Mouse (Mus musculus) midbrain, embryonic 16.5 days (tissue): ENCODE measurements around the gene Rfng. TPM values are rescaled to one million over a fixed set of nuclear protein-coding genes. Genes with fewer than 3 reads are reported as not detected.

Experiments used
- ATAC-seq: fragments of 200-750 bp; cut with Nextera tagmentation; 2 replicates; pipeline ENCODE4 v1.8.0; 2017; ENCODE audit warnings: moderate TSS enrichment
- H3K27ac ChIP-seq: fragments of 300-500 bp; sonication (generic); 2 replicates; pipeline ENCODE4 v1.5.1; 2014; ENCODE audit warnings: mild to moderate bottlenecking, low read length, mixed read lengths
- H3K27me3 ChIP-seq: fragments of 300-500 bp; sonication (generic); 2 replicates; pipeline ENCODE4 v1.6.1; 2014; ENCODE audit warnings: low read depth, low read length, mixed read lengths; ENCODE audit not compliant: control insufficient read depth, insufficient read depth
- H3K36me3 ChIP-seq: fragments of 300-500 bp; sonication (generic); 2 replicates; pipeline ENCODE4 v1.6.1; 2014; ENCODE audit warnings: mild to moderate bottlenecking, low read length, moderate library complexity, mixed read lengths; ENCODE audit not compliant: control insufficient read depth, insufficient read depth
- H3K4me1 ChIP-seq: fragments of 300-500 bp; sonication (generic); 2 replicates; pipeline ENCODE4 v1.6.1; 2014; ENCODE audit warnings: mild to moderate bottlenecking, low read length, mixed read lengths; ENCODE audit not compliant: control insufficient read depth, insufficient read depth
- H3K4me2 ChIP-seq: fragments of 300-500 bp; sonication (generic); 2 replicates; pipeline ENCODE4 v1.6.1; 2014; ENCODE audit warnings: mild to moderate bottlenecking, low read length, mixed read lengths
- H3K4me3 ChIP-seq: fragments of 300-500 bp; sonication (generic); 2 replicates; pipeline ENCODE4 v1.5.1; 2014; ENCODE audit warnings: low read depth, mild to moderate bottlenecking, low read length, moderate library complexity, mixed read lengths
- H3K9ac ChIP-seq: fragments of 300-500 bp; sonication (generic); 2 replicates; pipeline ENCODE4 v1.6.1; 2014; ENCODE audit warnings: low read depth, low read length, mixed read lengths
- H3K9me3 ChIP-seq: fragments of 300-500 bp; sonication (generic); replicated peaks from 2 replicates; pipeline ENCODE4 v1.6.1; 2014; ENCODE audit warnings: mild to moderate bottlenecking, low read length, mixed read lengths; ENCODE audit not compliant: control insufficient read depth, poor library complexity, severe bottlenecking
- WGBS: fragments of 180-500 bp; shearing (Covaris S2); extraction: QIAGEN DNeasy Blood & Tissue Kit; methylation state at CpG from one replicate; pipeline ENCODE4 v1.1.7; 2014; 5-methylcytosine and 5-hydroxymethylcytosine counted together
- polyA plus RNA-seq: library from polyadenylated mRNA; unstranded; fragments of >200 nt; fragmentation: Nextera tagmentation; extraction: Ambion mirVana; gene quantifications from 2 replicates; pipeline ENCODE4 v1.2.1, GENCODE M21; 2015

Gene Rfng
- polyA plus RNA-seq, 1 experiment from 2014 or later: 145 TPM

GRCm38 (mm10) chr11:120744121-120744701 is 39.8 kb downstream of the Rfng start:
- Histone ChIP-seq H3K4me1 (no peaks in the 10 kb centered on the region), H3K9ac (no peak overlapping the region), H3K4me2 (no peak overlapping the region), H3K27ac (no peak overlapping the region), H3K36me3 (no peaks in the 10 kb centered on the region), H3K27me3 (no peaks in the 10 kb centered on the region), H3K4me3 (no peak overlapping the region), H3K9me3 (no peaks in the 10 kb centered on the region)
- ATAC-seq: no peak
- 79% methylated on average over 7 of the region's 7 CpGs for WGBS

GRCm38 (mm10) chr11:120740981-120741380 is 43.0 kb downstream of the Rfng start:
- 90% methylated on average over 5 of the region's 5 CpGs for whole genome bisulfite sequencing
- H3K4me2 ChIP-seq: no peak overlapping the region
- no peak overlapping the region for H3K4me3 ChIP-seq
- H3K27ac ChIP-seq: no peak overlapping the region
- no peaks in the 10 kb centered on the region for H3K9me3 ChIP-seq
- no peak overlapping the region for H3K9ac ChIP-seq
- no peaks in the 10 kb centered on the region for H3K36me3 ChIP-seq
- no peak for ATAC-seq
- no peaks in the 10 kb centered on the region for H3K4me1 ChIP-seq
- no peaks in the 10 kb centered on the region for H3K27me3 ChIP-seq

GRCm38 (mm10) chr11:120736424-120736823 is 47.6 kb downstream of the Rfng start:
- no peak overlapping the region for H3K4me3 ChIP-seq
- no peak for ATAC-seq
- no peak overlapping the region for H3K9ac ChIP-seq
- H3K9me3 ChIP-seq: no peaks in the 10 kb centered on the region
- WGBS: 75% methylated on average over 6 of the region's 6 CpGs
- no peaks in the 10 kb centered on the region for H3K36me3 ChIP-seq
- H3K27ac ChIP-seq: no peak overlapping the region
- H3K4me2 ChIP-seq: no peak overlapping the region
- no peaks in the 10 kb centered on the region for H3K4me1 ChIP-seq
- H3K27me3 ChIP-seq: no peaks in the 10 kb centered on the region

GRCm38 (mm10) chr11:120733521-120733920 is 50.5 kb downstream of the Rfng start:
- H3K27ac ChIP-seq: no peak overlapping the region
- 55% methylated on average over 6 of the region's 6 CpGs for WGBS
- H3K9ac ChIP-seq: no peak overlapping the region
- ATAC-seq: no peak
- peaks cover 2% of the 10 kb centered on the region; the same call in 1 of the 2 replicates for H3K4me1 ChIP-seq
- H3K4me3 ChIP-seq: no peak overlapping the region
- H3K9me3 ChIP-seq: no peaks in the 10 kb centered on the region
- no peak overlapping the region for H3K4me2 ChIP-seq
- no peaks in the 10 kb centered on the region; the same call in 1 of the 2 replicates for H3K27me3 ChIP-seq
- no peaks in the 10 kb centered on the region for H3K36me3 ChIP-seq

- WGBS: 73% methylated on average over 12 of the region's 12 CpGs
- no peak for ATAC-seq
- Histone ChIP-seq H3K9me3 (no peaks in the 10 kb centered on the region), H3K4me1 (peaks cover 2% of the 10 kb centered on the region; the same call in 1 of the 2 replicates), H3K4me2 (no peak within 1 kb of the TSS), H3K9ac (no peak within 1 kb of the TSS), H3K27me3 (no peaks in the 10 kb centered on the region; the same call in 1 of the 2 replicates), H3K4me3 (no peak within 1 kb of the TSS), H3K36me3 (no peaks in the 10 kb centered on the region), H3K27ac (no peak within 1 kb of the TSS)
Measured at GRCm38 (mm10) chr11:120731858-120732680, 51.9 kb downstream of the Rfng start, which contains the start of gene Cbr2. TSS of gene Cbr2 (minus strand) at chr11:120732114.

GRCm38 (mm10) chr11:120731395-120731794 is 52.6 kb downstream of the Rfng start:
- no peak overlapping the region for H3K4me2 ChIP-seq
- H3K9ac ChIP-seq: no peak overlapping the region
- no peak for ATAC-seq
- H3K27me3 ChIP-seq: no peaks in the 10 kb centered on the region; the same call in 1 of the 2 replicates
- H3K27ac ChIP-seq: no peak overlapping the region
- peaks cover 9% of the 10 kb centered on the region for H3K4me1 ChIP-seq
- no peaks in the 10 kb centered on the region for H3K36me3 ChIP-seq
- WGBS: 94% methylated on average over 1 of the region's 1 CpGs
- H3K4me3 ChIP-seq: no peak overlapping the region
- no peaks in the 10 kb centered on the region for H3K9me3 ChIP-seq

Other genes with a start within 250 kb of the Rfng start
- 232 and 233 TPM in 2 replicates for gene Mcrip1, start 234.5 kb downstream of the Rfng start, polyA plus RNA-seq
- gene Ppp1r27, start 233.1 kb downstream of the Rfng start, polyA plus RNA-seq: not detected in 2 replicates
- 233 and 257 TPM in 2 replicates for gene P4hb, start 211.0 kb downstream of the Rfng start, polyA plus RNA-seq
- gene Arhgdia, start 202.6 kb downstream of the Rfng start, polyA plus RNA-seq: 439 and 443 TPM in 2 replicates
- 194 and 223 TPM in 2 replicates for gene Alyref, start 185.8 kb downstream of the Rfng start, polyA plus RNA-seq
- gene Anapc11, start 185.8 kb downstream of the Rfng start, polyA plus RNA-seq: 189 and 196 TPM in 2 replicates
- gene Npb, start 175.7 kb downstream of the Rfng start, polyA plus RNA-seq: not detected in 2 replicates
- 218 and 239 TPM in 2 replicates for gene Pcyt2, start 166.3 kb downstream of the Rfng start, polyA plus RNA-seq
- gene Sirt7, start 159.0 kb downstream of the Rfng start, polyA plus RNA-seq: 39.3 and 46.2 TPM in 2 replicates
- gene Mafg, start 150.6 kb downstream of the Rfng start, polyA plus RNA-seq: 37.5 and 39.1 TPM in 2 replicates
- gene Pycr1, start 140.4 kb downstream of the Rfng start, polyA plus RNA-seq: 18.1 TPM in 2 replicates
- 1.1 TPM in 2 replicates for gene Myadml2, start 136.0 kb downstream of the Rfng start, polyA plus RNA-seq
- gene Notum, start 123.0 kb downstream of the Rfng start, polyA plus RNA-seq: 1.1 and 1.9 TPM in 2 replicates
- gene Aspscr1, start 111.2 kb downstream of the Rfng start, polyA plus RNA-seq: 144 and 145 TPM in 2 replicates
- gene Cenpx, start 70.5 kb downstream of the Rfng start, polyA plus RNA-seq: 88.8 and 92.2 TPM in 2 replicates
- 86.6 and 87.9 TPM in 2 replicates for gene Lrrc45, start 70.3 kb downstream of the Rfng start, polyA plus RNA-seq
- gene Rac3, start 62.7 kb downstream of the Rfng start, polyA plus RNA-seq: 624 and 719 TPM in 2 replicates
- gene Dcxr, start 56.9 kb downstream of the Rfng start, polyA plus RNA-seq: 5.8 and 7.0 TPM in 2 replicates
- gene Cbr2, start 52.1 kb downstream of the Rfng start, polyA plus RNA-seq: 0.87 and 1.6 TPM in 2 replicates
- gene Hmga1b, start 21.4 kb downstream of the Rfng start, polyA plus RNA-seq: 1.3 and 2.8 TPM in 2 replicates
- gene Gps1, start 65 bp upstream of the Rfng start, polyA plus RNA-seq: 270 and 288 TPM in 2 replicates
- 38.1 and 42.2 TPM in 2 replicates for gene Dus1l, start 12.2 kb upstream of the Rfng start, polyA plus RNA-seq
- 102 and 108 TPM in 2 replicates for gene Fasn, start 40.3 kb upstream of the Rfng start, polyA plus RNA-seq
- gene Ccdc57, start 148.7 kb upstream of the Rfng start, polyA plus RNA-seq: 6.8 and 7.1 TPM in 2 replicates
- 9.0 and 10.0 TPM in 2 replicates for gene Slc16a3, start 164.3 kb upstream of the Rfng start, polyA plus RNA-seq
- 153 and 161 TPM in 2 replicates for gene Csnk1d, start 207.1 kb upstream of the Rfng start, polyA plus RNA-seq